Mouse (Mus musculus) 3134 (cell line): ENCODE data around the gene Prr5l.

Source experiments
- DNase-seq: peaks from one replicate; pipeline ENCODE4 v3.0.0-alpha.2; 2011; ENCODE audit warnings: low spot score; ENCODE audit not compliant: insufficient read length; ENCODE audit errors: extremely low read depth

The Prr5l gene

DNA sequence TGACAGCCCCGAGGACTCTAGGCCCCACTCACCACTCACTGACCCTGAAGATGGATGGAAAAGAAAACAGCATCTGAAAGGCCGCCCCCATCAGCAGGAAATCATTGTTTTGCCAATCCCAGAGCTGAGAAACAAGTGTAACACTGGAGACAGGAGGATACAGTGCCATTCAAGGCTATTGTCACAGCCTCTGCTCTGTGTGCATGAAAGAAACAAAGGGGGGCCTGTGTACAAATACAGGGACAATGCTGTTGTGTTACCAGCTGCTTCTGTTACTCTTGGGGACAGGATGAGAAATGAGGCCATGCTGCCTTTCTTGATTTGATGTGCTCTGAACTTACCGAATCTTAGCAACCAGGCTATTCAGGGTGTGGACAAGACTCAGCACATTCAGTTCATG lies at the start of gene Prr5l:
TSS of gene Prr5l (minus strand) at position 30 of the 400 bp plus-strand sequence.
- no peak for DNase-seq

DNA sequence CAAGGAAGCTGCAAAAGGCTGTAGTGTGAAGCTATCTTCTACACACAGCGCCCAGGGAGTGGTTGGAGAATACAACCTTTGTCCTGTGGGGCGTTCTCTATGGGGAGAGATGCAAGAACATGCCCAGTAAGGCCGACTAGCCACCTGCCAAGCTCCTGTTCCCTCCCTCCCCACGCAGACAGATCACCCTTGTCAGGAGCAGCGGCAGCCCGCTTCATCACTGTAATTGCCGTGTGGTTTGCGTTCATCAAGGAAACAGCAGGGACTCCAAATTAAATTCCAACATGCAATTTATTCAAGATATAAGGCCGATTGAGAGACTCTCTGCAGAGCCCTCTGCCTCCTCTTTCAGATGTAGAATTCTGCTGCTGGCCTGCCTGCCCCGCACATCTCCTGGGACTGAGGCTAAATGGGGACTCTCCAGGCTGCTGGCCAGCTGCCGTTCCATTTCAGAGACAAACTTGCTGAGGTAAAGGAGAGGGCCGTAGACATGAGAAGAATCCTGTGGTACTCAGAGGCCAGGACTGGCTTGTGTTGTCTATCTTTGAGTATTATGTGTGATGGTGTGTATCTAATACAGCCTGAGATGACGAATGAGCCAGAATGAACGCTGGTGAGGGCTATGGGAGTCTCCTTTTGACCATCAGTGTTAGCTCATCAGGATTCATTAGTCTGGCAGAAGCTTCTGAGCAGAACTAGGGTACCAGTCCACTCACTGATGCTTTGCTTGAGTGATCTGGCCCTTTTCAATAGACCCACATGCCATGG lies 49.5 kb upstream of the Prr5l start:
- no peak for DNase-seq

DNA sequence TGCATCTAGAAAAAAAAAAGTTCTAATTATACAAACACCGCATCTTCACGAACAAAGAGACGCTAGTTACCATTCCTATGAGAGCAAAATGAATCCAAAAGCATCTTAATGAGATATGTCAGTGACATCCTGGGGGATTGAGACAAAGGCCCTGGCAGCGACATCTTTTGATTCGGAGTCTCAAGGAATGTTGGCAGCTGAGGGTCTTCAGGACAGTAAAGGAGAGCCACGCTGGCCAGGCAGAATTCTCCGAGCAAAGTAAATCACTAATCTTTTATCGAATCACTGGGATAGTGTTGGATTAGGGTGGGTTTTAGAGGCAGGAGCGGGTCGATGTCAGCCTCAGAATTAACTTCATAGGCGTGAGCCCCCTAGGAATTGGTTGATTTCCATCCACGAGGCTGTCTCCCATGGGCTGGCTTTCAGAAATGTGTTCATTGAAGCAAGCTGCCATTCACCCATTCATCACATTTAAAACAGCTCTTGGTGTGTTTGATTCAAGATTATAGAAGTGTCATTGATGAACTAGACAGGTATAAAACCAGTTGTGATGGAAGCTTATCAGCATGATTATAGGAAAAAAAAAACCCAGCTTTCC lies 42.9 kb upstream of the Prr5l start:
- DNase-seq, result no peak

DNA sequence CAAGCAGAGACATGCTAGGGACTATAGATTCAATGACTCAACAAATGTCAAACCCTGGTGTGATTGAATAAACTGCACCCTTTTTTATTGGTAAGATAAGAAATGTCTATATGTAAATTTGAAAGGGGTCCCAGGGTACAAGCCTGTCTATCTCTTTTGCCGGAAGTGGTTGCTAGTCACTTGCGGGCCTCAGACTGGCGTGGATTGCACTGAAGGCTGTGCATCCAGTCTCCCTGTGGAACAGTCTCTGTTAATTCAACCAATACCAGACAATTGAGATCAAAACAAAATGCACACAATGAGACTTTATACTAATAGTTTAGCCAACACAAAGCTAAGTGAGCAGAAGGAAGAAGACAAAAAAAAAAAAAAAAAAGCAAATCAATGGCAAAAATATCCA lies 42.4 kb upstream of the Prr5l start:
- no peak for DNase-seq

DNA sequence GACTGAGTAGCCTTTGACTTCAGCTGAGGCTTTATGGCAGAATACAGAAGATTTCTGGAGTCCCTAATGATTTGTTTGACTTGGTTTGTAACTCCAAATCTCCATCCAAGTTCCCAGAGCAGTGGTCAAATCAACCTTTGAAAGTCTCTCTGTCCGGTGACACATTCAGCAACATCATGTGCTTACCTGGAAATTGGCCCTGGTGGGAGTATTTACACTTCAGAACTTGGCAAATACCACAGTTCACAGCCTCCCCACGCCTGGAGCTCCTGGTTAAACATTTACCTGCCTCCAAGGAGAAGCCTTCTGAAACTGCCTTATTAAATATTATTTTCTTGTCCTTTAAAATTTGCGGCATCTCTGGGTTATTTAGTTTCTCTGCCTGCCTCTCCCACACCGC lies 40.4 kb upstream of the Prr5l start:
- DNase-seq, result no peak

DNA sequence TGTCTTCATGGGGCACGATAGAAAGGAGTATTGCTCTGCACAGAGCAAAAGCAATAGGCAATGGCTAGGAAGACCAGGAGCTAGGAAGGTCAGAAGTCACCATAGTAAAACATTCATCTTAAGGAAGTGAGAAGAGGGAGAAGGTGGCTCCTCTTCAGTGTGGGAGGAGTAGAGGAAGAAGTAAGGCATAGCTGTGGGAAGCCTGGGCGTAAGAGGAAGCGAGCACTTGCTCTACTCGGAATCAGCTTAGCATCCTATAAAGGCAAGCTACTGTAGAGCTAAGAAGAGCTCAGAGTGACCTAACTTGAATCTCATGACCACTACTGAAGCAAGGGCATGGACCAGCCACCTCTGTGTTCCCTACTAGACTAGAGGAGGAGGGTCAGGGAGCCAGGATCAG lies 39.5 kb upstream of the Prr5l start:
- no peak for DNase-seq

DNA sequence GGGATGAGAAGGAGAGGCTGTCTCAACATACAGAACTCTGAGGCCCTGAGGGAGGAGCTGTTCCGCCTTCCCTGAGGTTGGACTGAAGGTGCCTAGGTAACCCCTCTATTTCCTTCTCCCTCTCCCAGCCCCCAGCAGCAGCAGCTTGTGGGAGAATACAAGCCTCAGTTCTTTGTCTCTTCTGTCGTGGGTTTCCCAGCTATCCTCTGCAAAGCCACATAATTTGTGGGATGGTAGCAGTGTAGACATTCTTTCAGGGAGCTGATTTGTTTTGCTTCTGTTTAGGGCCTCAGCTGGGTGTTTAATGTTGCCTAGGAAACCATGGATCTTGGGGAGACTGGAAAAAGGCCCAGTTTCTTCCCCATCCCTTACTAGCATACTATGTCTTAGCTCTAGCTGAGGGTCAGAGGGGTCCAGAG lies 37.3 kb upstream of the Prr5l start:
- DNase-seq, result no peak

DNA sequence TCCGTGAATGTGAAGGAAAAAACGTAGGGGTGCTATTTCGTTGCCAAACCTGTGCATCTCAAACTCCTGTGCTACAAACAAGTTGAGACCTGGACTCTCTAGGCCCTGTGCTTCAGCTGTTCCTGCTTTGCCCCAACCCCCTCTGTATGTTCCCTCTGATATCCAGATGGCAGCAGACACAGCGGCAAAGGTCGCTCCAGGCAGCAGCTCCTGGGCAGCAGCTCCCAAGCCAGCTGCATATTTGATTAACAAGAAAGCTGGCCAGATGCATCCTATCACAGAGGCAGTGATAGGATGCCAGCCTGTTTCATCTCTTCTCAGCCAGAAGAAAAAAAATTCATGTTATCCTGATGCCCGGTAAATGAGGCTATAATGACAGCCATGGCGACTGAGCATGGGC lies 35.7 kb upstream of the Prr5l start:
- no peak for DNase-seq

DNA sequence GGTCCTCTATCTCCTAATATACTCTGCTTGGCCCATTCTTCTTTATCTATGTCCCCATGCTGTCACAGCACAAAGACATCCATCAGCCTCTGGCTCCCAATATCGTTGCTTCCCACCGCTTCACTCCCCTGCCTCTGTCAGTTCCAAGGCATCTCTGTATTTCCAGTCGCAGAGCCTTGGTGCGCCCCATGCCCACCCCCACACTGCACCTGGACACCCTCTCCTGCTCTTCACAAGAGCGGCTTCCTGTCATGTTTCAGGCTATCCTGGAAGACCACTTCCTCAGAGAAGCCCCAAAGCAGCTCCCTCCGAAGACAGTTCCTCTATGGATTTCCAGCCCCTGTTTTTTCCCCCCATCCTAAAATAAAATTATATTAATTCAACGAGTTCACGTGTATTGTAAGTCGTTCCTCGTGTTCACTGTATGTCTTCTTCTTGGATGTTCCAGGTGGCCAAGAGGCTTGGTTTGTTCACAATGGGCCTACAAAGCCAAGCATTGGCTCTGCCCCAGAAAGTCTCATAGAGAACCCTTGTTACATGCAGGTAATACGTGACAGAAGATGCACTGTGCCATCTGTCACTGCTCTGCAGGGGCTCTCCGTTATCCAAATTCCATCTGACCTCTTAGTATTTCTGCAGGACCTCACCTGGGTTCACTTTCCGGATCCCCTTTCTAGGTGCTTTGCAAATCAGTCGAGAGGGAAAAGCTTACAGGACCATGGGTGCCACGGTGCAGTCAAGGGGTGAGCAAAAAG lies 26.7 kb upstream of the Prr5l start:
- no peak for DNase-seq

DNA sequence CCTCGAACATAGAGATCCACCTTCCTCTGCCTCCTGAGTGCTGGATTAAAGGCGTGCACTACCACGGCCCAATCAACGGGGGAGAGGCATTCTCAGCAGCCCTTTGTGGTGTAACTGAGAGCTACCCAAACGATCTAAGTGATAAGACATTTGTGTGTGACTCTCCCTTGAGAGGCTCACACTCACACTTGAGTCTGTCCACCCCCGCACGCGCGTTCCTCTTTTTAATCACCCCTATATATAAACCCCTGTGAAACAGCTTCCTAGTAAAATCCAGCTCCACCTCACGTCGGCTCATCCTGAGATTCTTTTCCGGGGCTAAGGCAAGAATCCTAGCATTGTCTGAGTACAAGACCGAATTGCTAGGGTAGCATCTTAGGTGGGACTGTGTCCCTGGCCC lies 25.9 kb upstream of the Prr5l start:
- DNase-seq, result no peak

DNA sequence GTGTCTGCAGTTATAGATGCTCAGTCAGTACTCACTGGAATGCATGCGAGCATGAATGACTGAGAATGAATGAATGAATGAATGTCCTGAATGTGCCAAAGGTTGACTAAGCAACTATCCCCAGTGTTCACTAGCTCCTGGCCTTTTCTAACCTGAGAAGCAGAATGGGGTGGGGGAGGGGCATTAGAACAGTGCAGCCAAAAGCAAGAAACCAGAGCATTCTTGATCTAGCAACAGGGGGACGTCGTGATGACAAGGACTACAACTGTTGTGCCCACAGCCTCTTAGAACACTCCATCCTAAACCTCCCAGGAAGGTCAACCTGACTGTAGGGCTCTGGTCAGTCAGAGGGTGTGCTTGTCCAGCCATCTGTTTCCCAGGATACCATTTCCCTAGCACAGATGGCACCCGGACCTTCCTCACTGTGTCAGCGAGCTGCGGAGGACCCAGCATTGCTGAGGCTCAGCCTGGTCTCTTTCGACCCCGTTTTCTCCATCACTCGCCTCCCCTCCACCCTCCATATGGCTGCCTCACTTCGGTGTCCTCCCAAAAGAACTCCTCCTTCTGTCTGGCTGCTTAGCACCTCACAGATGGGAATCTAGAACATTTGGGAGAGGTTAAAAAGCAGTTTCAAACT lies 24.7 kb upstream of the Prr5l start:
- DNase-seq, result no peak

DNA sequence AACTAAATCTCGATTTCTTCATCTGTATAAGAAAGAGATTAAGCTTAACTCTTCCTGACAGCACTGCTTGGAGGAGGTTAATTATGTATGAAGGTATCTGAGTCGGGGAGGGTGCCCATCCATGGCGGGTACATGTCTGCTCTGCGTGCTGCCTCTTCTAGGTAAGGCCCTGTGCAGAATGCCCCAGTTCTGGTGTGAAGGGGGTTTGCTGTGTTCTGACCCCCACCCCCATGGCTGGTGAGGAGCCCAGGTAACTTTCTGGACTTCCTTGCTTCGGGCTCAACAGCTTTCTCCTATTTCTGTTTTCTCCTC lies 23.5 kb upstream of the Prr5l start:
- no peak for DNase-seq

DNA sequence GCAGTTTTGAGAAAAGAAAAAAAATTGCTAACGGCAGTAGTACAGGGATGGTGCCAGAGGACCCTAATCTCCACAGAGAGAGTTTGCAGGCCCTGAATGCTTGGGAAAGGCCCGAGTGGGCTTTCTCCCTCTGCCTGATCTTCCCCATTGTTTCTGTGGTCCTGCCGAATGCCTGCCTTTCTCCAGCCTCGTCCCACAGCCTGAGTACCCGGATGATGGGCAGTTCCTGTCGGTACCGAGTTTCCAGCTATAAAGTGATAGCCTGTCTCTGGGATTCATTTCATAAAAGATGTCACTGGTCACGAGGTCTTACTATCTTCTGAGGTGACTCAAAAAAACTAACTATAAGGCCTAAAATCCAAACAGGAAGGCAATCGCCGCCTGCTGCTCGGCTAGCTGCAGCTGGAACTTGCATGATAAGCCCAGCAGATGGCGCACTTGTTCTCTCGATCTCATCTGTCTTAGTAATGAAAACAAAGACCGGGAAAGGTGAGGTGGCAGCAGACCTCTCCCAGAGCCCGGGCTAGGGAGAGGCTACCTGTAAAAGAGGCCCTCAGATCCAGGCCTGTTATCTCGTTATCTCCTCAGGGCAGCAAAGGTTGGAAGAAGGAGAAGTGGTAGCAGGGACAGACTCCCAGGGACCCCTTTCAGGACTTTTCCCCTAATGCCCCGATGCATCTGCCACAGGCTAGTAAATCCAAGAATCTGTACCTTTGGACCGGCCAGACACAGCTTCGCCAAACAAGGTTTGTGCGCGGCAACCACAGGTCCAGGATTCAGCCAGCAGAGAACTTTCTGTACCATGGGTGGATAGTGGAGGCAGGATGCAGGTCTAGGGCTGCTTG lies 22.9 kb upstream of the Prr5l start:
- DNase-seq, result peak; percentile 24

DNA sequence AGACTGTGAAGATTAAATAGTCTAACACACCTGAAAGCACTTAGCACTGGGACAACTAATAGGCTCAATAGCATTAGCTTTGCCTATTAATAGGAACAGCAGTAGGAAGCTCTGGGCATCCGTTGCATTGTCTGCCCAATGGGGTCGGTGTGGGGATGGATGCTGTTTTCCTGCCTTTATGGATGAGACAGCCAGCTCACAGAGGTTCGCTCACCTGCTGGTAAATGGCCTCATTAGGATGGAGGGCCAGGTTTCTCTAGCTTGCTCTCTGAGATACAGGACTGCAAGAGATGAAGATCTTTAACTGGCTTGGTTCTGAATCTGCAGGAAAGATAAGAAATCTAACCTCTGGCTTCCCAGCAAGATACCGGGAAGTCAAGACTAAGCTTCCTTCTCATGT lies 19.4 kb upstream of the Prr5l start:
- no peak for DNase-seq

DNA sequence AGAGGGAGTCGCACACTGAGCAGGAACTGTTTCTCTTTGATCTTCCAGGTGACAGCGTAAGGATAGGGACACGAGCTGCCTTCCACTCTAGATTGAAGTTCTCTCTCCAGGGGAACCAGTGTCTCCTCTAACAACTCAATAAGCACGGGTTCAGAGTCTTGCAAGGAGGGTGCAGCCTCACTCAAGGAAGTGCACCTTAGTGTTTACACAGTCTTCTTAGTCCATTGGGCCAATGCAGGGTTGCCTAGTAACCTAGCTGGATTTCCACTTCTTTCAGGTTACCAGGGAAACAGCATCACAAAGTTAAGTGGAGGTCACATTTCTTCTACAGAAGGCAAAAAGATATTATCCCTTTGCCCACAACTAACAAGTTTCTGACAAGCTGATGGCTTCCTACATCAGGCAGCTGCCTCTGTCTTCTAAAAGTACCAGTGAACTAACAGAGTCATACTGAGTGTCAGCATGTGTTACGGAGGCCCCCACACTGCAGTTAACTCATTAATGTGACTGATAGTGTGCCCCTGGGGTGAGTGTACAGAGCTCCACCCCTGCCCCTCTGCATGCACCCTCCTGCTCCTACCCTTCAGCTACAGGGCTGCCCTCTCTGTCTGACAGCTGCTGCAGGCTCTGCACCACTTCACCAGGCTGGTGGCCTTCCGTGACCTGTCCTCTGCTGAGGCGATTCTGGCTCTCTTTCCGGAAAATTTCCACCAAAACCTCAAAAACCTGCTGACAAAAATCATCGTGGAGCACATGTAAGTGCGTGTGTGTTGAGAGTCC lies 13.8 kb upstream of the Prr5l start:
- DNase-seq, result no peak

DNA sequence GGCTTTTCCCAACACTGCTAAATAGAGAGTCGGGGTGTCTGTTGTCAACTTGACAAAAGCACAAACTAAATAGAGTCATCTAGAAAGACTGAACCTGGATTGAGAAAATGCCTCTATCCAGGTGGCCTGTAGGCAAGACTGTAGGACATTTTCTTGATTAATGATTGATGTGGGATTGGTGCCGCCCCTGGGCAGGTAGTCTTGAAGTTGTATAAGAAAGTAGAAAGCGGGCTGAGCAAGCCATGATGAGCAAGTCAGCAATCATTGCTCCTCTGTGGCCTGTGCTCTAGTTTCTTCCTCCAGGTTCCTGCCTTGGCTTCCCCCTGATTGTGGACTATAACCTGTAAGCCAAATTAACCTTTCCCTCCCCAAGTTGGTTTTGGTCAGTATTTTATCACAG lies 11.3 kb upstream of the Prr5l start:
- DNase-seq, result no peak

DNA sequence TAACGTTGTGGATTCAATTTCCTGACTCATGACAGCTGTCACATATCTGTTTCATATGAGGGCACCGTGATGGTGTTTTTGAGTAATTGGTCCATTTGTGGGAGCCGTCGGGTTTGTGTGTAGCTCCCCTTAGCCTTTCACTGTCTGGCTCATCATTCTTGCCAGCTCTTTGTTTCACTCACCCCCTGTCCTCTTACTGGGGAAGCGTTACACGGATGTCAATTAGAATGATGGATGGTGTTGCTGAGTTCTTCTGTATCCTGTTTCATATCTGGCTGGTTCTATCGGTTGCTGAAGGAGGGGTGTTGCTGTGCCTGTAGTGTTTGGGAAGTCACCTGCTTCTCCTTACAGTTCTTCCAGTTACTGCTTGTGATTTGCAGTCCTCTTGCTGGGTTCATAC lies 8.3 kb upstream of the Prr5l start:
- no peak for DNase-seq

DNA sequence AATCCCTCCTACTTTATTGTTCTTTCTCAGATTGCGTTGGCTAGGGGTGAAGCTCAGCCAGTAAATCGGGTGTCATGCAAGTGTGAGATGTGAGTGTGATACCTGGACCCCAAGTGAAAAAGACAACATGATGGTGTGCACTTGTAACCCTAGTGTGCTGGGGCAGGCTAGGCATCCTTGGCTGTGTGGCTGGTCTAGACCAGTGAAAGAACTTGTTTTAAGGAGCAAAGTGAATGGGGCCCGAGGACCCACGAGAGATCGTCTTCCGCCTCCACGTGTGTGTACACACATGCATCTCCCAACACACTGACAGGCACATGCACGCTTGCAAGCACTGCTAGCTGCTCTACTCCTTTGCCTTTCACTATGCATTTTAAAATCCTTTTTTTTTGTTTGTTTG lies 6.1 kb upstream of the Prr5l start:
- DNase-seq, result no peak

DNA sequence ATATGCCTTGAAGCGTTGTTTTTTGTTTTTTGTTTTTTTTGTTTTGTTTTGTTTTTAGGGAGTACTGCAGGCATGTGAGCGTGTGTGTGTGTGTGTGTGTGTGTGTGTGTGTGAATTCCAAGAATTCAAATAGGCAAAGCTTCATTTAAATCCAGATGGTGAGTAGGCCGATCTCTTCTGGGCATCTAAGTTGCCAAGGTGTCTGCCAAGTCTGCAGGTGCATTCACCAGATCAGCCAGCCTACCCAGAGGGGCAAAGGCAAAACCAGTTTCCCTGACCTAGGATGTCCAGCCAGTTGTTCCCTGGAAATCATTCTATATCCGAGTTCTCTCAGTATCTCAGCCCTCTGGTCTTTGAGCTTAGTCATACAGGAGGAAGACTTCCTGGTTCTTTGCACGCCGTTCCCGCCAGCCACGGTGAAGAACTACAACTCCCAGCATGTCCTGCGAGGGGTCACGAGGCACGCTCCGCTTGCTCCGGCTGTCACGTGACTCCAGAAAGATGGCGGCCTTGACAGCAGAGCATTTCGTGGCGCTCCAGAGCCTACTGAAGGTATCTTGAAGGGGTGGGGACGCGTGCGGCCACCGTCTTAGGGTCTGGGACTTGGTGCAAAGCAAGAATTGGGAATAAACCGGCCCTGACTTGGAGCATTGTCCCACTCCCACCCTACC lies 3.1 kb upstream of the Prr5l start, which contains the start of gene Commd9:
TSS of gene Commd9 (plus strand) at position 480 of the 671 bp plus-strand sequence.
- DNase-seq, result peak; percentile 90
